Mouse (Mus musculus) hindbrain, embryonic 16.5 days (tissue): Measurements from ENCODE around the gene Enkur. TPM values are rescaled to one million over a fixed set of nuclear protein-coding genes. Genes with fewer than 3 reads are reported as not detected.

Source experiments
- polyA plus RNA-seq: library from polyadenylated mRNA; unstranded; fragments of >200 nt; fragmentation: Nextera tagmentation; extraction: Ambion mirVana; gene quantifications from 2 replicates; pipeline ENCODE4 v1.2.1, GENCODE M21; 2015

Gene Enkur
- polyA plus RNA-seq, 1 experiment from 2014 or later, result 4.6 TPM

Other genes starting within 250 kb of the Enkur start
- gene Arhgap21, start 236.5 kb downstream of the Enkur start, polyA plus RNA-seq, result 24.7 and 30.3 TPM in 2 replicates
- 22.7 and 25.4 TPM in 2 replicates for gene Thnsl1, start 359 bp upstream of the Enkur start, polyA plus RNA-seq
- gene Gpr158, start 162.2 kb upstream of the Enkur start, polyA plus RNA-seq, result 3.6 and 4.7 TPM in 2 replicates